Mouse (Mus musculus) thymus, adult 2 months (tissue): ENCODE measurements around the gene Cdk5rap2.

ENCODE experiments used
- CTCF ChIP-seq: fragments of 200-500 bp; IDR thresholded peaks from 2 replicates; pipeline ENCODE4 v1.5.1; 2012; ENCODE audit warnings: mild to moderate bottlenecking, control low read depth, low read length, moderate library complexity, borderline replicate concordance; ENCODE audit not compliant: control insufficient read depth, poor library complexity, insufficient read depth; ENCODE audit errors: extremely low read depth
- POLR2A ChIP-seq: fragments of 200-500 bp; IDR thresholded peaks from 2 replicates; pipeline ENCODE4 v1.6.1; 2012; ENCODE audit warnings: mild to moderate bottlenecking, low read length, control low read depth, moderate library complexity; ENCODE audit not compliant: control insufficient read depth, poor library complexity, insufficient read depth; ENCODE audit errors: extremely low read depth

GRCm38 (mm10) chr4:70221878-70222277 lies 188.4 kb downstream of the Cdk5rap2 start:
- TF ChIP-seq CTCF = no peak
- TF ChIP-seq POLR2A = no peak
